Mouse (Mus musculus): ENCODE data around the gene Ccdc91. TPM values are rescaled to one million over a fixed set of nuclear protein-coding genes. Genes with fewer than 3 reads are reported as not detected.

Ccdc91 gene
- total and polyA plus RNA-seq, 2 experiments from 2014 or later = 36.2 to 36.4 TPM

DNA sequence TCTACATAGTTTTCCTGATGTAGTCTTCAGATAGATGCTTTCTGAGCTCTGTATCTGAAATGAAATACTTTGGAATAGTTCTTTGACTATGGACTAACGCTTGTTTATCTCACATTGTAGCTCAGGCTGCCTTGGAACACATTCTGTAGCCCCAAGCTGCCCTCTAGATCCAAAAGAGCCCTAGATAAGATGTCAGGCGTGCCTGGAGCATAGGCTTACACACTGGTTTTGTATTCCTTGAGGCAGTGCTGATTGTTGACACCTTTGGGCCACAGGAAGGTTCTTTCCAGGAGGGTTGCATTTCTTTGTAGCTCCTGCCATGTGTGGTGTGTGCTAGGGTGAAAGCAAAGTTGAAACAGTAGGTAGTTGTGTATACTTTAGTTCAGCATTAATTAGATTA is 139.7 kb downstream of the Ccdc91 start:
- Histone ChIP-seq H3K27ac (ENCODE audit: low read depth, low read length) (no peak overlapping the region), H3K4me3 (ENCODE audit: low read depth, low read length) (no peak overlapping the region), H3K9me3 (ENCODE audit: low read length) (no peaks in the 10 kb centered on the region), H3K9ac (no peak overlapping the region), H3K36me3 (ENCODE audit: insufficient read depth) (no peaks in the 10 kb centered on the region), H3K4me2 (ENCODE audit: low read depth) (no peak overlapping the region), H3K4me1 (ENCODE audit: insufficient read depth) (no peaks in the 10 kb centered on the region), H3K27me3 (ENCODE audit: insufficient read depth, low read length) (no peaks in the 10 kb centered on the region)
- no peak for DNase-seq
- no peak for TF ChIP-seq CTCF (IDR thresholded peaks at IDR 0.05; ENCODE audit: low read depth)
- no peak for ATAC-seq
- WGBS = 74% methylated on average over 2 of the region's 2 CpGs

DNA sequence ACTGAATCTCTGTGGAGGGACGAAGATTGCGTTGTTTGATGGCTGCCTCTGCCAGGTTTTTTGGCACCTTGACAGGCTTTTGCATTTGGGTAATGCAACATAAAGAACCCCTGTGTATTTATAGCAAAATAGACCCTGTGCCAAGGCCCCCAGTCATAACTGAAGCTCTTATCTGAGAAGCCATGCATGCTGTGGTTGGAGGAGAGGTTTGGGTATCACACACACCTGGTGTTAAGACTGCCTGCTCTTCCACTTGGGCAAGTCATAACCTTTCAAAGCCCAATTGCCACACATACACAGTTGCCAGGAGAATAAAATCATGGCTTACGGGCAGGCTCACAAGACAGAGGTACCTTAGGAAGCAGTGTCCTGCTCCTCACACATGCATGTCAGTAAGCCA is 147.5 kb downstream of the Ccdc91 start:
- H3K27ac ChIP-seq (ENCODE audit: low read depth, low read length) = no peak overlapping the region
- no peak overlapping the region for H3K9ac ChIP-seq
- no peak overlapping the region for H3K4me2 ChIP-seq (ENCODE audit: low read depth)
- H3K36me3 ChIP-seq (ENCODE audit: insufficient read depth) = no peaks in the 10 kb centered on the region
- no peaks in the 10 kb centered on the region for H3K9me3 ChIP-seq (ENCODE audit: low read length)
- no peaks in the 10 kb centered on the region for H3K4me1 ChIP-seq (ENCODE audit: insufficient read depth)
- WGBS = 45% methylated on average over 3 of the region's 3 CpGs
- ATAC-seq (no peak; the same call in 1 of the 2 replicates), DNase-seq (no peak)
- H3K4me3 ChIP-seq (ENCODE audit: low read depth, low read length) = no peak overlapping the region
- no peak for TF ChIP-seq CTCF (IDR thresholded peaks at IDR 0.05; ENCODE audit: low read depth)
- no peaks in the 10 kb centered on the region for H3K27me3 ChIP-seq (ENCODE audit: insufficient read depth, low read length)

DNA sequence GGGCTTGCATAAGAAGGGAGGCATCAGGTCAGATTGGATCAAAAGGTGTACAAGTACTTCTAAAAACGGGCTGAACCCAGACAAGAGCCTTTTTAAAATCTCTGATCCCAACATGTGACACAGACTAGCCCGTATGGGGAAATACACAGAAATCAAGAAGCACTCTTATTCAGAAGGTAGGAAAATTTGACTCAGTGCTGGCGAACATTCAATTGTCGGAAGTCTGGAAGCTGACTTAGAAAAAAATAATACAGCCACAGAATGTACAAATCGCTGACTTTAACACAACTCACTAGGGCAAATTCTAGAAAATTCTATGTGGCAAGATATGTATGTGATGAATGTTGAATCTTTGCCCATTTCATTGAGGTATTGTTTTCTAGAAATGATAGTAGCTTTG is 160.8 kb downstream of the Ccdc91 start:
- Histone ChIP-seq H3K9me3 (ENCODE audit: low read length) (no peaks in the 10 kb centered on the region), H3K4me3 (ENCODE audit: low read depth, low read length) (no peak overlapping the region), H3K27me3 (ENCODE audit: insufficient read depth, low read length) (no peaks in the 10 kb centered on the region), H3K27ac (ENCODE audit: low read depth, low read length) (no peak overlapping the region), H3K9ac (no peak overlapping the region), H3K4me1 (ENCODE audit: insufficient read depth) (no peaks in the 10 kb centered on the region), H3K4me2 (ENCODE audit: low read depth) (no peak overlapping the region), H3K36me3 (ENCODE audit: insufficient read depth) (no peaks in the 10 kb centered on the region)
- no peak for TF ChIP-seq CTCF (IDR thresholded peaks at IDR 0.05; ENCODE audit: low read depth)
- WGBS = 84% methylated on average over 5 of the region's 5 CpGs
- DNase-seq (no peak), ATAC-seq (no peak)

DNA sequence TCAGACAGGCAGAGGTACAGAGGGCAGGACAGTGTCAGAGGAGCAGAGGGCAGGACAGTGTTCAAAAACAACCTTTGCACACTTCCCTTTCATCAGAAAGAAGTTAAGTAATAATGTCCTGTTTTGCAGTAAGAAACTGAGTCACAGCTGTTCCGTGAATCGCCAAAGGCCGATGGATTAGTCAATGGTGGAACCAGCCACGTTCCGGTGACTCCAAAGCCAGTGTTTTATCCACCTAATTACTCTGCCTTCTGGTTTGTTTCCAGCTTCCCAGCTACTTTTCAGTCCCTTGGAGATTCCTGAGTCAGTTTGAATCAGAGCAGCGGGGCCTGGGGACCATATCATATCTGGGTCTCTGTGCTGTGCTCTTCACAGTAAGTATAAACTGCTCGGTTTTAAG is 168.2 kb downstream of the Ccdc91 start:
- no peak overlapping the region for H3K4me3 ChIP-seq (ENCODE audit: low read depth, low read length)
- ATAC-seq (no peak), DNase-seq (no peak)
- no peak for TF ChIP-seq CTCF (IDR thresholded peaks at IDR 0.05; ENCODE audit: low read depth)
- no peak overlapping the region for H3K4me2 ChIP-seq (ENCODE audit: low read depth)
- H3K36me3 ChIP-seq (ENCODE audit: insufficient read depth) = no peaks in the 10 kb centered on the region
- no peaks in the 10 kb centered on the region for H3K9me3 ChIP-seq (ENCODE audit: low read length)
- H3K4me1 ChIP-seq (ENCODE audit: insufficient read depth) = no peaks in the 10 kb centered on the region
- 88% methylated on average over 7 of the region's 7 CpGs for WGBS
- no peak overlapping the region for H3K9ac ChIP-seq
- H3K27ac ChIP-seq (ENCODE audit: low read depth, low read length) = no peak overlapping the region
- H3K27me3 ChIP-seq (ENCODE audit: insufficient read depth, low read length) = no peaks in the 10 kb centered on the region

DNA sequence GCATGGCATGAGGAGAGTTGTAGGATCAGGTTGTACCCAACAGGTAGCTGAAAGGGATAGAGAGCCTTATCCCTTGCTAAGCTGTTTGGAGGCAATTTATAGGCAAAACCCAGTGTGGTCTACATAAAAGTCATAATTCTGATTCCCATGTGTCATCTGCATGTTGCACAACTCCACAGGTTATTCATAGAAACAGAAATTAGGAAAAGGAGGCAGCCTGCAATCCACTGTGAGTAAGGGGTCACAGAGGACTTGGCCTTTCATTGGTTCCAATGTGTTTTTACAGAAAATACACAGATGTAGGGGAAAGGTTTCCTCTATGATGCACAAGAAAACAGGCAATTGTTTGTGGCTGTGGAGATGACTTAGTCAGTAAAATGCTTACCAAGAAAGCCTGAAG is 168.8 kb downstream of the Ccdc91 start:
- Histone ChIP-seq H3K27me3 (ENCODE audit: insufficient read depth, low read length) (no peaks in the 10 kb centered on the region), H3K36me3 (ENCODE audit: insufficient read depth) (no peaks in the 10 kb centered on the region), H3K27ac (ENCODE audit: low read depth, low read length) (no peak overlapping the region), H3K9me3 (ENCODE audit: low read length) (no peaks in the 10 kb centered on the region), H3K4me2 (ENCODE audit: low read depth) (no peak overlapping the region), H3K4me1 (ENCODE audit: insufficient read depth) (no peaks in the 10 kb centered on the region), H3K9ac (no peak overlapping the region), H3K4me3 (ENCODE audit: low read depth, low read length) (no peak overlapping the region)
- no peak for TF ChIP-seq CTCF (IDR thresholded peaks at IDR 0.05; ENCODE audit: low read depth)
- DNase-seq (no peak), ATAC-seq (no peak)

DNA sequence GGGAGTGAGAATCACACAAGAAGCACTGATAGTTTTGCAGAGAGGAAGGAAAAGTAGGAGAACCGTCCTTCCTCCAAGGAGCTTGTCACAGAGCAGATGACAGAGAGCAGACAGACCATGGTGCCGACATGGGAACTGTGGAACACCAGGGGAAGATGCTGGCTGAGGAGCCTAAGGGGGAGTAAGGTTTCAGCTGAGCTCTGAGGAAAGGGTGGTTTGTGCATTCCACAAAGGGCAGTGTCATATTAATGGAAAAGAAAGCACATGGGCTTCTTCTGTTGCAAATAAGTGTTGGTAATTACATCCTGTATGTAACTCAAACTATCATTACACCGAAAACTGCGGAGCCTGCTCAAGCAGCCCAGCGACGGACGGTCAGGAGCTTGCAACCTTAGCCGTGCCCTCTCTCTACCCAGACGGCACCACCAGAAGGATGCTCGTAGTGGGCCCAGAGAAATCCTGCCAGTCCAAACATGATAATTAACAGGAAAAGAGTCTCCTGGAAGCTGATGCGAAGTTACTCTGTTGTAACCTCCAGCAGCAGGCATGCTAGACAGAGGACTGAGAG is 170.9 kb downstream of the Ccdc91 start:
- Histone ChIP-seq H3K27ac (ENCODE audit: low read depth, low read length) (no peak overlapping the region), H3K4me1 (ENCODE audit: insufficient read depth) (no peaks in the 10 kb centered on the region), H3K27me3 (ENCODE audit: insufficient read depth, low read length) (no peaks in the 10 kb centered on the region), H3K4me3 (ENCODE audit: low read depth, low read length) (no peak overlapping the region), H3K9ac (no peak overlapping the region), H3K36me3 (ENCODE audit: insufficient read depth) (no peaks in the 10 kb centered on the region), H3K4me2 (ENCODE audit: low read depth) (no peak overlapping the region), H3K9me3 (ENCODE audit: low read length) (no peaks in the 10 kb centered on the region)
- ATAC-seq (no peak), DNase-seq (no peak)
- 88% methylated on average over 11 of the region's 11 CpGs for WGBS
- TF ChIP-seq CTCF (IDR thresholded peaks at IDR 0.05; ENCODE audit: low read depth) = no peak

DNA sequence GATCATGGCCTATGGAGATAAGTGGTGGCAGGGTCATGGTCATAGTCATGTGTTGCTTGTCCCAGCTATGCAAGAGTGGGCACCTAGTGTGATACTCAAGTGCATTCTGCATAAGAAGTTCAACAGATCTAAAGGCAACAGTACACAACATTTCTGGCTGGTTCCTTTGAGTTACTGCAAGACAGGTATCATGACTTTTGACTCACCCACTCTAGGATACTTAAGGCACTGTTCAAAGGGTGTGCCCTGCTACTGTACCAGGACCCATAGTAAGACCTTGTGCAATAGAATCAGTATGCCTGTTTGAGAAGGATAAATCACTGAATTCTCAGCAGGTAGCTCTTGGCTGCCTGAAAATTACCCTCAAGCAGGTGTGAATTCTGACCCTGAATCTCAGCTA is 182.4 kb downstream of the Ccdc91 start:
- H3K27ac ChIP-seq (ENCODE audit: low read depth, low read length) = no peak overlapping the region
- ATAC-seq = no peak
- no peak for TF ChIP-seq CTCF (IDR thresholded peaks at IDR 0.05; ENCODE audit: low read depth)
- H3K27me3 ChIP-seq (ENCODE audit: insufficient read depth, low read length) = no peaks in the 10 kb centered on the region
- no peaks in the 10 kb centered on the region for H3K9me3 ChIP-seq (ENCODE audit: low read length)
- H3K4me1 ChIP-seq (ENCODE audit: insufficient read depth) = no peaks in the 10 kb centered on the region
- no peaks in the 10 kb centered on the region for H3K36me3 ChIP-seq (ENCODE audit: insufficient read depth)
- H3K4me3 ChIP-seq (ENCODE audit: low read depth, low read length) = no peak overlapping the region
- H3K9ac ChIP-seq = no peak overlapping the region
- no peak for DNase-seq
- no peak overlapping the region for H3K4me2 ChIP-seq (ENCODE audit: low read depth)

DNA sequence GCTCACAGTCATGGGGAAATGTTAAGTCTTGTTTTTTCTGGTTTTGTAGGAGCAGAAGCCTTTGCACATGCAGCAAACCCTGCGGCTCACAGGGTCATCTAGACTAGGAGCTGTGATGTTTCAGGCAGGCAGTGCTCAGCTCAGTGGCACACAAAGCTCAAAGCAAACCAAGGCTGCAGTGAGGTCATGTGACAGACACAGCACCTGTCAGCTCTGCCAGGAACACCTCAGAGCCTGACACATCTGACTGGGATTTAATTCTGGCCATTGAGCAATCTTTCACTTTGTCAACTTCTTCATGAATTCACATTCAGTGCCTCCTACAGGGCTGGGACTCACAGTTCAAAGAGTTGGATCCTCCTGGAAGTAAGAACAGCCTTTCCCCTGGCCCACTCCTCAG is 185.1 kb downstream of the Ccdc91 start:
- no peak for ATAC-seq
- no peak for TF ChIP-seq CTCF (IDR thresholded peaks at IDR 0.05; ENCODE audit: low read depth)
- H3K27ac ChIP-seq (ENCODE audit: low read depth, low read length) = no peak overlapping the region
- H3K4me3 ChIP-seq (ENCODE audit: low read depth, low read length) = no peak overlapping the region
- H3K9ac ChIP-seq = no peak overlapping the region
- no peaks in the 10 kb centered on the region for H3K27me3 ChIP-seq (ENCODE audit: insufficient read depth, low read length)
- no peak for DNase-seq
- 84% methylated on average over 1 of the region's 1 CpGs for WGBS
- no peaks in the 10 kb centered on the region for H3K9me3 ChIP-seq (ENCODE audit: low read length)
- H3K4me2 ChIP-seq (ENCODE audit: low read depth) = no peak overlapping the region
- no peaks in the 10 kb centered on the region for H3K36me3 ChIP-seq (ENCODE audit: insufficient read depth)
- no peaks in the 10 kb centered on the region for H3K4me1 ChIP-seq (ENCODE audit: insufficient read depth)

Measured in forebrain, postnatal 0 days (tissue).